Mouse (Mus musculus) embryonic facial prominence, embryonic 15.5 days (tissue): ENCODE measurements around the gene Tnrc18. TPM values are rescaled to one million over a fixed set of nuclear protein-coding genes. Genes with fewer than 3 reads are reported as not detected.

ENCODE experiments used
- ATAC-seq: fragments of 200-750 bp; cut with Nextera tagmentation; 2 replicates; pipeline ENCODE4 v1.8.0; 2017; ENCODE audit warnings: low read depth, moderate TSS enrichment; ENCODE audit not compliant: insufficient number of reproducible peaks, low FRiP score, low TSS enrichment
- H3K27ac ChIP-seq: fragments of 300-500 bp; sonication (generic); replicated peaks from 2 replicates; pipeline ENCODE4 v1.5.1; 2015; ENCODE audit warnings: mild to moderate bottlenecking, inconsistent platforms
- H3K27me3 ChIP-seq: fragments of 300-500 bp; sonication (generic); 2 replicates; pipeline ENCODE4 v1.6.1; 2015; ENCODE audit warnings: inconsistent platforms
- H3K36me3 ChIP-seq: fragments of 300-500 bp; sonication (generic); 2 replicates; pipeline ENCODE4 v1.6.1; 2015; ENCODE audit warnings: mild to moderate bottlenecking, inconsistent platforms
- H3K4me1 ChIP-seq: fragments of 300-500 bp; sonication (generic); 2 replicates; pipeline ENCODE4 v1.6.1; 2015; ENCODE audit warnings: inconsistent platforms
- H3K4me2 ChIP-seq: fragments of 300-500 bp; sonication (generic); replicated peaks from 2 replicates; pipeline ENCODE4 v1.6.1; 2015; ENCODE audit warnings: mild to moderate bottlenecking, inconsistent platforms
- H3K4me3 ChIP-seq: fragments of 300-500 bp; sonication (generic); replicated peaks from 2 replicates; pipeline ENCODE4 v1.5.1; 2015; ENCODE audit warnings: mild to moderate bottlenecking, inconsistent platforms
- H3K9ac ChIP-seq: fragments of 300-500 bp; sonication (generic); 2 replicates; pipeline ENCODE4 v1.6.1; 2015; ENCODE audit warnings: inconsistent platforms
- H3K9me3 ChIP-seq: fragments of 300-500 bp; sonication (generic); replicated peaks from 2 replicates; pipeline ENCODE4 v1.6.1; 2016; ENCODE audit warnings: inconsistent platforms
- WGBS: fragments of 180-500 bp; shearing (Covaris S2); methylation state at CpG from one replicate; pipeline ENCODE4 v1.1.7; 2015; 5-methylcytosine and 5-hydroxymethylcytosine counted together
- polyA plus RNA-seq: library from polyadenylated mRNA; unstranded; fragments of >200 nt; fragmentation: Nextera tagmentation; extraction: Ambion mirVana; gene quantifications from 2 replicates; pipeline ENCODE4 v1.2.1, GENCODE M21; 2015

The Tnrc18 gene
- polyA plus RNA-seq, 1 experiment from 2014 or later: 43.4 TPM

DNA sequence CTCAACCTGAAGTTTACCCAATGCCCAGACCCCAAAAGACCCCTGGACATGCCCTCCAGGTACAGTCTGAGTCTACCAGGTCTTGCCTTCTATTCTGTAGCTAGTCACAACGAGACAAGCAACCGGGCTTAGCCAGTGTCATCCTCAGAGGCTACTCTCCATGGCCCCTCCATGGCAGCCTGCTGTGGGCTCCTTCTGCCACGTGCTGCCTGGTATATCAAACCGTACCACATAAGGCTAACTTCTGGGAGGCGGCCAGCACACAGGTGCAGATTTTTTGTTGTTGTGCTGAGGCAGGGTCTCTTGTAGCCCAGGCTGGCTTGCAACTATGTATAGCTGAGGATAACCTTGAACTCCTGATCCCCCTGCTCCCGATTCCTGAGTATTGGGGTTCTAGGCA is 101.4 kb downstream of the Tnrc18 start:
- WGBS: 75% methylated on average over 6 of the region's 6 CpGs
- Histone ChIP-seq H3K36me3 (0 out of 2 replicates have a peak, but pooled peaks cover 3% of the 10 kb centered on the region), H3K9me3 (no peaks in the 10 kb centered on the region), H3K4me2 (no peak overlapping the region), H3K4me1 (no peaks in the 10 kb centered on the region), H3K4me3 (no peak overlapping the region), H3K9ac (no peak overlapping the region), H3K27ac (no peak overlapping the region), H3K27me3 (no peaks in the 10 kb centered on the region)
- no peak for ATAC-seq

DNA sequence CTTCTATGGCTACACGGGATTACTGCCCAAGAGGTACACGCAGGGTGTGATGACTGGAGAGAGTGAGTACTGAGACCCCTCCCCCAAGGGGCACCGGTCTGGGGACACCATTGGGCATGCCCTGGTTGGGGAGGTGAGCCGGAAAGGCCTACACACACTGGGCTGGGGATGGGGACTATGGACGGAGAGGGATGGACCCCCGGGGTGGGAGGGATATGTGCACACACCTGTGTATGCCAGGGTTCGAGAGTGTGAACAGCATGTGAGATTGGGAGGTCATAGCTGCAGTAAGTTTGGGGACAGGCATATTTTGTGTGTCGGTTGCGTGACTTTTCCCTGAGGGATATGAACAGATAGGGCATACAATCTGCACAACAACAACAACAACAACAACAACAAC is 102.4 kb downstream of the Tnrc18 start:
- H3K9me3 ChIP-seq: no peaks in the 10 kb centered on the region
- WGBS: 80% methylated on average over 9 of the region's 9 CpGs
- H3K27me3 ChIP-seq: no peaks in the 10 kb centered on the region
- H3K4me1 ChIP-seq: no peaks in the 10 kb centered on the region
- no peak overlapping the region for H3K27ac ChIP-seq
- no peak overlapping the region for H3K4me2 ChIP-seq
- H3K9ac ChIP-seq: no peak overlapping the region
- 0 out of 2 replicates have a peak, but pooled peaks cover 3% of the 10 kb centered on the region for H3K36me3 ChIP-seq
- ATAC-seq: no peak
- H3K4me3 ChIP-seq: no peak overlapping the region

DNA sequence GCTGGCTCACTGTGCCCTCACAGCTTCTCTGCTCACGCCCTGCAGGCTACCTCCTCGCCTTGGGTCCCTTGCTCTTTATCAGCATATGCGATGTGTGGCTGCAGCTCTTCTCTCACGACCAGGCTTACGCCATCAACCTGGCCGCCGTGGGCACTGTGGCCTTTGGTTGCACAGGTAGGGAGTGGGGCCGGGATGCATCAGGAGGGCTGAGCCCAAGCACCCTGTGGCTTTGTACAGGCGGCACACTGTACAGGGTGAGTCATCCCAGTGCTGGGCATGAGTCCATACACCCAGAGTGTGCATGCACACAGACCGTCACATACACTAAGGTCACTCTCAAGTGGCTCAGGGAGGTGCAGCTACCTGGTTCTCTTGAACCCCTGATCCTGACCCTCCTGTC is 103.5 kb downstream of the Tnrc18 start:
- no peak overlapping the region for H3K4me3 ChIP-seq
- H3K4me2 ChIP-seq: no peak overlapping the region
- no peak overlapping the region for H3K9ac ChIP-seq
- no peaks in the 10 kb centered on the region for H3K9me3 ChIP-seq
- 87% methylated on average over 10 of the region's 10 CpGs for WGBS
- H3K27ac ChIP-seq: no peak overlapping the region
- ATAC-seq: no peak
- no peaks in the 10 kb centered on the region for H3K27me3 ChIP-seq
- H3K36me3 ChIP-seq: 0 out of 2 replicates have a peak, but pooled peaks cover 3% of the 10 kb centered on the region
- no peaks in the 10 kb centered on the region for H3K4me1 ChIP-seq

DNA sequence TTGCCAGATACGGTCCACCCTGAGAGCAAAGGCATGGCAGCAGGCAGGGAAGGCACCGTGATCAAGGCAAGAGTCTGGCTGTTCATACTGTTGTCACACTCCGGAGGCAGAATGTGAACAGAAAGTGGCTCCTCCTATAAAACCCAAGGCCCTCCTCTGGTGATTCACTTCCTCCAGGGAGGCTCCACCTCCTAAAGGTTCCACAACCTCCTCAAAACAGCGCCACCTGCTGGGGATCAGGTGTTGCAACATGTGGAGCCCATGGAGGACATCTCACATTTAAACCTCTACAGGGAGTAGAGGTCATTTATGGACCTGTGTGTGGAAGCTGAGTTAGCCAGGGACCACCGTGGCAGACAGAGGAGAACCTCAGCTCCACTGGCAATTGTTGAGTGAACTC is 105.1 kb downstream of the Tnrc18 start:
- H3K36me3 ChIP-seq: 0 out of 2 replicates have a peak, but pooled peaks cover 3% of the 10 kb centered on the region
- H3K4me2 ChIP-seq: no peak overlapping the region
- H3K27me3 ChIP-seq: no peaks in the 10 kb centered on the region
- H3K9ac ChIP-seq: no peak overlapping the region
- no peak overlapping the region for H3K27ac ChIP-seq
- ATAC-seq: no peak
- no peaks in the 10 kb centered on the region for H3K4me1 ChIP-seq
- no peak overlapping the region for H3K4me3 ChIP-seq
- WGBS: 83% methylated on average over 5 of the region's 5 CpGs
- no peaks in the 10 kb centered on the region for H3K9me3 ChIP-seq

DNA sequence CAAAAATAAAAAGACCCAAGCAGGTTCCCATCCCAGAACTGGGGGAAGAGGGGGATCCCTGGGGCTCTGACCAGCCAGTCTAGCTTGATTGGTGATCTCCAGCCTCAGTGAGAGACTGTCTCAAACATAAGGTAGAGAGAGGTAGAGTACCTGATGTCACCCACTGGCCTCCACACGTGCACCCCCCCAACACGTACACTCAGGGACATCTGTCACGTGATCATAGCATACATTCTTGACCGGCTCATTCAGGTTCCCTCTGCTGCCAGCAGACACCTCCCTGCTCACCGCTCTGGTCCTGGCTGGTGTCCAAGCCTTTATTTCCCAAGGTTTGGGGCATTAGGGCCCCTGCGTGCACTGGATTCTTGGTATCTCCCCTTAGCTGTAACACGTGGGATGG is 108.0 kb downstream of the Tnrc18 start:
- Histone ChIP-seq H3K4me2 (no peak overlapping the region), H3K9me3 (no peaks in the 10 kb centered on the region), H3K9ac (no peak overlapping the region), H3K4me1 (no peaks in the 10 kb centered on the region), H3K27ac (no peak overlapping the region), H3K4me3 (no peak overlapping the region), H3K27me3 (no peaks in the 10 kb centered on the region), H3K36me3 (0 out of 2 replicates have a peak, but pooled peaks cover 3% of the 10 kb centered on the region)
- 79% methylated on average over 7 of the region's 7 CpGs for WGBS
- no peak for ATAC-seq

DNA sequence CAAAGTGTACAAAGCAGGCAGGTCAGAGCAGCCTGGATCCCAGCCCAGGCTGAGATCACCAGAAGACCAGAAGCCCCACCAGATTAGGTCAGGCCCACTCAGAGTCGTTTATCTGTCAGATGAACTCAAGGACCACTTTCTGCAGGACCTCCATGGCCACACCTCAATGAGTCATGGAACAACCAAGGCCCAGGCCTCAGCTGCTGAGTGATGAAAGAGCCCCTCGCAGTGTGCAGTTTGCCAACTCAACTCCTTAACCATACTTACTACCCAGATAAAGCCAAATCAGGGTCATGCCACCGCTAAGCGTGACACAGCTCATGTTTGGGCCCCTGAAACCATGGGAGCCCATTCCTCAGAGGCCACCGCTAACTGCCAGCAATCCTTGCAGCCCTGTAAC is 109.8 kb downstream of the Tnrc18 start:
- peaks cover 4% of the 10 kb centered on the region; the same call in 1 of the 2 replicates for H3K4me1 ChIP-seq
- no peak overlapping the region for H3K27ac ChIP-seq
- no peak overlapping the region for H3K9ac ChIP-seq
- peaks cover 2% of the 10 kb centered on the region; the same call in 1 of the 2 replicates for H3K27me3 ChIP-seq
- no peak overlapping the region for H3K4me3 ChIP-seq
- whole genome bisulfite sequencing: 89% methylated on average over 5 of the region's 5 CpGs
- 0 out of 2 replicates have a peak, but pooled peaks cover 3% of the 10 kb centered on the region for H3K36me3 ChIP-seq
- H3K9me3 ChIP-seq: no peaks in the 10 kb centered on the region
- H3K4me2 ChIP-seq: no peak overlapping the region
- ATAC-seq: no peak

DNA sequence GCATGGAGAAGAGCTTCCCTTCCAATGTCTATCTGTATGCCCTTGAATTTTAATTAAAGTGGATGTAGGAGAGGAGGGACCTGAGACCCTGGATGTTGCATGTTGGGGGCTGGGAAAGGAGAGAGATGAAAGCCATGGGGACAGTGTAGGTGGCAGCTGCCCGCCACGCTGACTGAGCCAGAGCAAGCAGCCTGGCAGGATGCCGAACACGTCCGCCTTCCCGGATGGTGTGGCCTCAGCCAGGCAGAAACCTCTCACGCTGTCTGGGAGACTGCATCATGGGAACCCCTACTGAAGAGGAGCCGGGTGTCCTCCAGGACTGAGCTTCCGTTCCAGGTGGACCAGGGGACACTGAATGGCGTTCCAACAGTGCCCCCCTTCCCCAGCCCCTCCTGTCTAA is 113.9 kb downstream of the Tnrc18 start:
- Histone ChIP-seq H3K4me2 (no peak overlapping the region), H3K27me3 (peaks cover 15% of the 10 kb centered on the region), H3K9ac (no peak overlapping the region), H3K36me3 (no peaks in the 10 kb centered on the region), H3K9me3 (no peaks in the 10 kb centered on the region), H3K27ac (no peak overlapping the region), H3K4me1 (peaks cover 22% of the 10 kb centered on the region), H3K4me3 (no peak overlapping the region)
- 83% methylated on average over 10 of the region's 10 CpGs for WGBS
- ATAC-seq: no peak

DNA sequence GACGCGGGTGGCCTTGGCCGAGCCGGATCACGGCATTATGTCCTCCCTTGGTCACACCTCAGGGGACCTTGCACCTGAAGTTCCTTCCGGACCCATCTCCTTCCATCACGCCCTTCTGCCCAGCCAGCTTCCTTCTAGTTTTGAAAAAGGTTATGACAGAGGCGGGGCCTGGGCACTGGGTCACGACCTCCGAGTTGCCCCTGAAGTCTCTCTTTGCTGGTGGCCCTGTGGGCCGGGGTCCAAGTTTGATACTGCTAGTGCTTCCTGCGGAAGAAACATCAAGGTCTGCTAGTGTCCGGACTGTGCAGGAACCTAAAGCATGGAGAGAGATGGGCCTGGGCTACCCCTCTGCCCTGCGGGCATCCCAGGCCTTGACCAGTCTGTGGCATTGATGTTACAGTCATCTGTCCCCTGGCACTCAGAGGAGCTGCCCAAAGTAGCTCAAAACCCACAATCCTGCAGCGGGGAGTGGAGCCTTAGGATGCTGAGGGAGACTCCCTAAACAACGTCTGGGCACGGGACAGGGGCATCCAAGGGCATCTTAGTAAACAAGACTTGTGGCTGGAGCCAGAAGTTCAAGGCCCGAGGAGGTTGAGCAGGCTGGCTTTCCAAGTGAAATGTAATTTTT is 114.8 kb downstream of the Tnrc18 start:
- no peaks in the 10 kb centered on the region for H3K9me3 ChIP-seq
- H3K36me3 ChIP-seq: no peaks in the 10 kb centered on the region
- H3K27ac ChIP-seq: no peak overlapping the region
- peaks cover 15% of the 10 kb centered on the region for H3K27me3 ChIP-seq
- H3K9ac ChIP-seq: peak overlapping the region; percentile 33; the same call in 1 of the 2 replicates
- H3K4me3 ChIP-seq: peak overlapping the region; percentile 58
- ATAC-seq: no peak
- peak overlapping the region; percentile 99 for H3K4me2 ChIP-seq
- 17% methylated on average over 18 of the region's 18 CpGs for WGBS
- peaks cover 22% of the 10 kb centered on the region for H3K4me1 ChIP-seq

DNA sequence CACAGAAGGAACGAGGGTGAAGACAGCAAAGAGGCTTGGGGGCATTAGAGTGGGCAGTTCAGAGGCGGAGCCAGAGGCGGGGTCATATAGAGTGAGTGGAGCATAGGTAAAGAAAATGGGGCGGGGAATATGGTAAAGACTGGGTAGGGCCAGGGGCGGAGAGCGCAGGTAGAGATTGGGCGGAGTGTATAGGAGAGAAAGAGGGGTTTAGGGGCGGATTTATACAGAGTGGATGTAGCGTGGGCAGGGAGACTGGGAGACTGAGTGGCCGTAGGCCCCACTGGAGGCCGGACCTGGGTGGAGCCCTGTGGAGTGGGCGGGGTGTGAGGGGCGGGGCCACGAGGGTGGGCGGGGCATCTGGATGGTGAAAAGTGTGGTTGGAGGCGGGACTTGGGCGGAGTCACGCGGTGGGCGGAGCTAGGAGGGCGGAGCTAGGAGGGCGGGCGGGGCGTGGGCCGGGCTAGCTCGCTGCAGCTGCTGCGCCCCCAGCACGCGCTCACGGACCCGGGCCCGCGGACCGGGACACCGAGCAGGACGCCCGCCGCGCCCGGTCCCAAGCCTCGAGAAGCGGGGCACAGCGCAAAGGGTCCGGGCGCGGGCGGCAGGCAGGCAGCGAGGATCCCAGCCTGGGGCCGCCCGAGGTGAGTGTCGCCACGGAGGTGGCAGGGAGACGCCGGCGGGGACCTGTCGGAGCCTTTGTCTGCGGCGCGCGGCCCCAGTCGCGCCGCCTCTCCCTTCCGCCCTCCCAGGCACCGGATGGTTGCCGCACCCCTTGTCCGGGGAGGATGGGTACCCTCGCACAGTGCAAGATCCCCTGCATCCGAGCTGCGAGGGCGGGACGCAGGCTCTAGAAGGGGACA is 115.6 kb downstream of the Tnrc18 start:
- peak; percentile 85 for ATAC-seq
- no peaks in the 10 kb centered on the region for H3K36me3 ChIP-seq
- H3K27me3 ChIP-seq: peaks cover 15% of the 10 kb centered on the region
- peak overlapping the region; percentile 58 for H3K4me3 ChIP-seq
- peak overlapping the region; percentile 99 for H3K4me2 ChIP-seq
- peak overlapping the region; percentile 33; the same call in 1 of the 2 replicates for H3K9ac ChIP-seq
- H3K9me3 ChIP-seq: no peaks in the 10 kb centered on the region
- under 1% methylated on average over 52 of the region's 72 CpGs for WGBS
- peaks cover 22% of the 10 kb centered on the region for H3K4me1 ChIP-seq
- no peak overlapping the region for H3K27ac ChIP-seq

DNA sequence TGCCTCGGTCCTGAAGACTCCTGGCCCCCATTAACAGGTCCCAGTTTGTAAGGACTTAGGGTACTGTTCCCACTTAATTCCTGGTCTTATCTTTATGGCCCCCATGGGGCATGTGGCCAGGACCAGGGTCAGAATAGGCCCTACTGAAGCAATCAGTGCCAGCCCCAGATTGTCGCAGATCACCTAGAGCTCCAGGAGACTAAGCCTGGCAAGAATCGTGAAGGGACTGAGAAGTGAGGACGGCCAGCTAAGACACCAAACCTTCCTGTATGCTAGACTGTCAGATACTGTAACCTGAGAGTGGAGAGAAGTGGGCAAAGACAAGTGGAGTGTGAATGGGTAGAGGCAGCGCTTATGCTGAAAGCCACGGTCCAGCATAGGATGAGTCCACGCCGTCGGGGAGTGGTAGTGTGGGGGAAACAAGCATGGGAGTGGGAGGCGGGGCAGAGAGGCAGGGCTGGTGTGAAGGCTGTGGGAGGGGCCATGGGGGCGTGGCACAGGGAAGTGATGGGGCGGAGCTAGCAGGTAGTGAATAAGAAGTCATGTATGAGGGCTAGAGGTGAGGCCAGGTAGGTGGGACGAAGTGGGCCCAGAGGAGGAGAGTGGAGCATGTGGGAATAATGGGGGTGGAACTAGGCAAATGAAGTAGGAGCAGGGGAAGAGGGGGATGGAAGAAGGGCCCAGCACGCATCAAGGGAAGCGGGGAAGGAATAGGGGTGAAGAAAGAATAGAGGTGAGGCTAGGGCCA is 116.4 kb downstream of the Tnrc18 start:
- H3K4me3 ChIP-seq: peak overlapping the region; percentile 58
- peak overlapping the region; percentile 99 for H3K4me2 ChIP-seq
- peaks cover 15% of the 10 kb centered on the region for H3K27me3 ChIP-seq
- no peak overlapping the region for H3K27ac ChIP-seq
- peaks cover 22% of the 10 kb centered on the region for H3K4me1 ChIP-seq
- no peak overlapping the region for H3K9ac ChIP-seq
- ATAC-seq: peak; percentile 35; the same call in 1 of the 2 replicates
- H3K9me3 ChIP-seq: no peaks in the 10 kb centered on the region
- WGBS: 10% methylated on average over 15 of the region's 15 CpGs
- no peaks in the 10 kb centered on the region for H3K36me3 ChIP-seq

DNA sequence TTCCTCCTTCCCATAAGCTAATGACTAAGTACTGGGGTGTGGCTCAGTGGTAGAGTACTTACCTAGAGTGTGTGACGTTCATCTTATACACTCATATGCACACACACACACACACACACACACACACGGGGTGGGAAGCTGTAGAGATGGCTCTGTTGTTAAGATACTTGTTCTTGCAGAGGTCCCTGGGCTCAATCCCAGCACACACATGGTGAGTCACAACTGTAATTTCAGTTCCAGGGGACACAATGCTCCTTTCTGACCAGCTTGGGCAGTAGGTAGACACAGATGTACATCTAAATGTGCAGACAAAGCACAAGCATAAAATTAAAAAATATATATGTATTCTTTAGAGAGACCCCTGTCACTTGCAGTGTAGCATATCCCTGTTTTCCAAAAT is 119.7 kb downstream of the Tnrc18 start:
- ATAC-seq: no peak
- 57% methylated on average over 2 of the region's 2 CpGs for WGBS
- H3K4me1 ChIP-seq: peaks cover 18% of the 10 kb centered on the region
- no peaks in the 10 kb centered on the region for H3K9me3 ChIP-seq
- H3K36me3 ChIP-seq: no peaks in the 10 kb centered on the region
- no peak overlapping the region for H3K27ac ChIP-seq
- no peak overlapping the region for H3K9ac ChIP-seq
- peaks cover 13% of the 10 kb centered on the region for H3K27me3 ChIP-seq
- H3K4me2 ChIP-seq: no peak overlapping the region
- no peak overlapping the region for H3K4me3 ChIP-seq
